Mouse (Mus musculus) C2C12 (cell line): Measurements from ENCODE around the gene S100a11.

Source experiments
- CTCF ChIP-seq: IDR thresholded peaks from one replicate; pipeline ENCODE4 v1.5.1; 2011; ENCODE audit not compliant: control insufficient read depth, insufficient read depth, insufficient read length
- FOSL1 ChIP-seq: IDR thresholded peaks from one replicate; pipeline ENCODE4 v1.8.0; 2011; ENCODE audit warnings: mild to moderate bottlenecking, low read length; ENCODE audit not compliant: poor library complexity, insufficient read depth, severe bottlenecking
- MYOD1 ChIP-seq: IDR thresholded peaks from one replicate; pipeline ENCODE4 v1.6.1; 2011; ENCODE audit warnings: low read depth; ENCODE audit not compliant: control insufficient read depth, insufficient read length

DNA sequence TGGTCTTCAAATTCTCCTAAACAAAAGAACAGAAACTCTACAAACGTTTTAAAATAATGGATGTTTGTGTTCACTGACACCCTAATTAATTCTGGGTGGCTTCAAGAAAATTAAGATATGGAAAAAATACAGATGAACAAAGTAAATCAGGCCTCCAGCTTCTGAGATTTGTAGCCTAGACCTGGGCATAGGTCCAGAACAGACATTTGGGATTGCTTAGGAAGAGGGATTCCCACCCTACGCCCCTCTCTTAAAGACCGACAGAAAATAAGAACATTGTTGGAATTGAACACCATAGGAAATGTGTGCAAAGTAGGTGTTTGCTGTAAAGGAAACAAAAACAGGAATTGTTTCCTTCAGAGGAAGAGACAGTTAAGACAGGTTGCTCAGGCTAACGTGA is 37.2 kb downstream of the S100a11 start:
- no peak for TF ChIP-seq CTCF
- no peak for TF ChIP-seq MYOD1
- no peak for TF ChIP-seq FOSL1
